Mouse (Mus musculus) midbrain, embryonic 10.5 days (tissue): ENCODE measurements around the gene Plbd1. TPM values are rescaled to one million over a fixed set of nuclear protein-coding genes. Genes with fewer than 3 reads are reported as not detected.

ENCODE experiments used
- DNase-seq: peaks from one replicate; pipeline ENCODE4 v3.0.0-alpha.2; 2017; ENCODE audit warnings: low spot score
- H3K27ac ChIP-seq: fragments of 300-500 bp; sonication (generic); replicated peaks from 2 replicates; pipeline ENCODE4 v1.5.1; 2016; ENCODE audit warnings: mild to moderate bottlenecking
- H3K27me3 ChIP-seq: fragments of 300-500 bp; sonication (generic); 2 replicates; pipeline ENCODE4 v1.6.1; 2016; ENCODE audit warnings: low read depth, mild to moderate bottlenecking; ENCODE audit not compliant: poor library complexity, severe bottlenecking
- H3K36me3 ChIP-seq: fragments of 300-500 bp; sonication (generic); 2 replicates; pipeline ENCODE4 v1.6.1; 2016; ENCODE audit warnings: mild to moderate bottlenecking, moderate library complexity
- H3K4me1 ChIP-seq: fragments of 300-500 bp; sonication (generic); 2 replicates; pipeline ENCODE4 v1.6.1; 2016
- H3K4me3 ChIP-seq: fragments of 300-500 bp; sonication (generic); 2 replicates; pipeline ENCODE4 v1.5.1; 2016; ENCODE audit warnings: mild to moderate bottlenecking, moderate library complexity
- H3K9me3 ChIP-seq: fragments of 300-500 bp; sonication (generic); replicated peaks from 2 replicates; pipeline ENCODE4 v1.6.1; 2016; ENCODE audit warnings: mild to moderate bottlenecking
- WGBS: fragments of 180-500 bp; shearing (Covaris S2); methylation state at CpG from one replicate; pipeline ENCODE4 v1.1.7; 2016; 5-methylcytosine and 5-hydroxymethylcytosine counted together
- polyA plus RNA-seq: library from polyadenylated mRNA; unstranded; fragments of >200 nt; fragmentation: Nextera tagmentation; extraction: Ambion mirVana; gene quantifications from 2 replicates; pipeline ENCODE4 v1.2.1, GENCODE M21; 2016

Plbd1 gene
- polyA plus RNA-seq, 1 experiment from 2014 or later = 1.5 TPM

DNA sequence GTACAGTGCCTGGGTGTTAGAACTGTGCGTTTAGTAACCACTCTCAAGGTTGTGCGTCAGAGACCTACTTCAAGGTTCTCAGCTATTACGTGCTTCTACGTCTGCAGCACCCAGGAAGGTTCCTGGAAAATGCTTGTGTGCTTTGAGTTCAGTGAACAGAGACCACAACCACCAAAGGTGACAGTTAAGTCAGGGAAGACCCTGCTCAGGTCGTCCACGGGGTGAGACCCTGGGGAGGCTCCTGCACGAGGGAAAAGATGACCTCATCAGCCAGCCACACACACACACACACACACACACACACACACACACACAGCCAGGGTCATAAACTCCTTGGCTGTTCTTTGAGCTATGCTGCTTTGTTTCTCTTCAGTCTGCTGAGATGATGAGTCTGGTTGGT is 59.1 kb downstream of the Plbd1 start:
- Histone ChIP-seq H3K36me3 (peaks cover 100% of the 10 kb centered on the region), H3K27ac (no peak overlapping the region), H3K9me3 (no peaks in the 10 kb centered on the region), H3K27me3 (no peaks in the 10 kb centered on the region), H3K4me1 (no peaks in the 10 kb centered on the region), H3K4me3 (no peak overlapping the region)
- 89% methylated on average over 7 of the region's 7 CpGs for WGBS
- DNase-seq = no peak

DNA sequence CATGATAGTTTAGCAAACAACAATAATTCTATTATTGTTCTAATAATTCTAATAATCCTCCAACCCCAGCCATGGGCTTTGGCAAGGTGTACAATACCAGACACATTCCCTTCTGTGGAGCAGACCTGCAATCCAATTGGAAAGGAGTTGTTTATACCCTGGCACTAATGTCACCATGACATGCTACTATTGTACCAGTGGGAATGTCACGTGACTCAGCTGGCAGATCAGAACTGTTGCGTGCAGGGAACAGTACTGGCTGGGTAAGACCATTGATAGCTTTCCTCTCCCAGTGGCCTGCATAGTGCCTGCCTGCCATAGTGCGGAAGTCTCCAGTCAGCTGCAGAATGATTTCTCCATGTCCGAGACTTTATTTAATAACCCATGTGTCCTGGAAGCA is 67.2 kb downstream of the Plbd1 start:
- H3K4me3 ChIP-seq = no peak overlapping the region
- H3K4me1 ChIP-seq = no peaks in the 10 kb centered on the region
- H3K36me3 ChIP-seq = peaks cover 95% of the 10 kb centered on the region
- no peak for DNase-seq
- WGBS = 93% methylated on average over 4 of the region's 4 CpGs
- H3K9me3 ChIP-seq = no peaks in the 10 kb centered on the region
- H3K27me3 ChIP-seq = no peaks in the 10 kb centered on the region
- no peak overlapping the region for H3K27ac ChIP-seq

DNA sequence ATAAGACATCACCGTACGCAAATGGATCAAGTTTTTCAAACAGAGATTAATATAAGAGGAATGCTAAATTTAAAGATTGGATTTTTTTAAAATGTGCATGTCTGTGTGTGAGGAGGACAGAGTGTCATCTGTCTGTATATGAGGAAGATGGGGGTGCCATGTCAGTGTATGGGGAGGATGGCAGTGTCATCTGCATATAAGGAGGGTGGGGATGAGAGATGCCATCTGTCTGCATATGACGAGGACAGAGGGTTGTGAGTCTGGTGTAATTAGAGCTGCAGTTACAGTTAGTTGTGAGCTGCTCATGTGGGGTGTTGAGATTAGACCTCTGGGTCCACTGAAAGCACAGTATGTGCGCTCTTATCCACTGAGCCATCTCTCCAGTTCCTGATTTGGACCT is 71.0 kb downstream of the Plbd1 start:
- Histone ChIP-seq H3K9me3 (no peaks in the 10 kb centered on the region), H3K36me3 (peaks cover 93% of the 10 kb centered on the region), H3K4me3 (no peak overlapping the region), H3K27me3 (no peaks in the 10 kb centered on the region), H3K27ac (no peak overlapping the region), H3K4me1 (no peaks in the 10 kb centered on the region)
- WGBS = 95% methylated on average over 4 of the region's 4 CpGs
- no peak for DNase-seq

DNA sequence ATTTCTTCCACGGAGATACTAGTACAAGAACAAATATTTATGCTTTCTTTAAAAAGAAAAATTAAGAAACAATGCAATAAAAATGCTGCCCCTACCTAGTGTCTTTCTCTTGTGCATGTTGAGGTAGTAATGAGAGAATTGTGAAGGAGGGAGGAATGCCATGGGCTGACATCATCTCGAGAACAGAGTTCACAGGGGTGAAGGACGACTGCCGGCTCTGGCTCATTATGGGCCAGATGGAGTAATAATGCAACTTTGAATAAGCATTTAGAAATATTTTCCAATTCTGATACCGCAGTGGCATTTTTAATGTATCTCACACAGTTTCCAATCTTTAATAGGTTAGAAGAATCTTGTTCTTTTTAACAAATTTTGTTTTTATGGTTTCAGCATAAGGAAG is 95.7 kb downstream of the Plbd1 start:
- Histone ChIP-seq H3K27me3 (no peaks in the 10 kb centered on the region), H3K9me3 (peaks cover 22% of the 10 kb centered on the region), H3K36me3 (peaks cover 95% of the 10 kb centered on the region), H3K4me1 (no peaks in the 10 kb centered on the region), H3K4me3 (no peak overlapping the region), H3K27ac (no peak overlapping the region)
- WGBS = 93% methylated on average over 5 of the region's 5 CpGs
- no peak for DNase-seq

Other genes starting within 250 kb of the Plbd1 start
- not detected in 2 replicates for gene E330021D16Rik, start 246.4 kb downstream of the Plbd1 start, polyA plus RNA-seq
- 37.4 and 45.7 TPM in 2 replicates for gene Atf7ip, start 155.8 kb downstream of the Plbd1 start, polyA plus RNA-seq
- gene Gucy2c, start 119.8 kb upstream of the Plbd1 start, polyA plus RNA-seq = 0.10 TPM in 1 of 2 replicates, not detected in the other
- 0.52 and 0.53 TPM in 2 replicates for gene Hist4h4, start 142.5 kb upstream of the Plbd1 start, polyA plus RNA-seq
- gene H2afj, start 146.3 kb upstream of the Plbd1 start, polyA plus RNA-seq = 97.4 and 102 TPM in 2 replicates
- gene BC049715, start 165.7 kb upstream of the Plbd1 start, polyA plus RNA-seq = 1.4 and 3.5 TPM in 2 replicates
- gene Wbp11, start 166.3 kb upstream of the Plbd1 start, polyA plus RNA-seq = 156 and 160 TPM in 2 replicates
- 0.24 TPM in 1 of 2 replicates, not detected in the other for gene Smco3, start 173.5 kb upstream of the Plbd1 start, polyA plus RNA-seq
- gene Art4, start 195.8 kb upstream of the Plbd1 start, polyA plus RNA-seq = 1.3 and 1.4 TPM in 2 replicates
- gene Mgp, start 213.9 kb upstream of the Plbd1 start, polyA plus RNA-seq = 1.1 and 1.5 TPM in 2 replicates